15 mouse cellular contexts compared by ENCODE assay signal in genomic region chr10:89018926-89019325, GRCm38 (mm10).
A peak's percentile ranks its signal among the peaks of the same experiment; 100 is the strongest.
DNase-seq lines count a peak whose midpoint lies in the region; ATAC-seq and TF ChIP-seq lines count a peak whose summit lies in the region.
"Had no signal": no experiment of that assay in that cellular context is flagged by ENCODE, and none has a peak within 500 bp of the region (broad histone marks: within the 10 kb centered on the region; RNA-seq: fewer than 3 reads in every experiment).

No protein-coding gene starts in this region.

- no peak overlapping the region for H3K9ac ChIP-seq in hindbrain, postnatal 0 days (replicated peaks; ENCODE audit: low read length)
- no peak overlapping the region for H3K9ac ChIP-seq in intestine, postnatal 0 days (ENCODE audit: low read depth, low read length)
- H3K9ac ChIP-seq: embryonic facial prominence, embryonic 13.5 days; liver, embryonic 13.5 days; midbrain, embryonic 12.5 days had no signal

- no peaks in the 10 kb centered on the region for H3K4me1 ChIP-seq in hindbrain, embryonic 10.5 days (replicated peaks)
- no peaks in the 10 kb centered on the region for H3K4me1 ChIP-seq in hindbrain, postnatal 0 days (ENCODE audit: insufficient read depth, low read length)
- H3K4me1 ChIP-seq in intestine, postnatal 0 days (replicated peaks; ENCODE audit: control insufficient read depth, insufficient read depth, low read length), result no peaks in the 10 kb centered on the region
- H3K4me1 ChIP-seq: embryonic facial prominence, embryonic 13.5 days; liver, embryonic 13.5 days; midbrain, embryonic 12.5 days had no signal

- no peak for TF ChIP-seq CTCF in hindbrain, postnatal 0 days (IDR thresholded peaks at IDR 0.05; ENCODE audit: low read depth)
- TF ChIP-seq CTCF in brain, embryonic 14.5 days (IDR thresholded peaks at IDR 0.05; ENCODE audit: borderline replicate concordance, extremely low read depth, insufficient read depth, insufficient read length), result no peak
- TF ChIP-seq CTCF in intestine, postnatal 0 days (IDR thresholded peaks at IDR 0.05; ENCODE audit: low read depth), result no peak

- WGBS in hindbrain, embryonic 10.5 days, result 58% methylated on average over 5 of the region's 5 CpGs
- 37% methylated on average over 5 of the region's 5 CpGs for WGBS in hindbrain, postnatal 0 days
- WGBS in intestine, postnatal 0 days, result 67% methylated on average over 5 of the region's 5 CpGs

- TF ChIP-seq POLR2A in brain, embryonic 14.5 days (IDR thresholded peaks at IDR 0.05; ENCODE audit: borderline replicate concordance, extremely low read depth, insufficient read depth, insufficient read length, poor library complexity, severe bottlenecking), result no peak

- H3K27ac ChIP-seq in hindbrain, embryonic 10.5 days, result no peak overlapping the region
- no peak overlapping the region for H3K27ac ChIP-seq in hindbrain, postnatal 0 days
- H3K27ac ChIP-seq in intestine, postnatal 0 days (ENCODE audit: low read depth, low read length), result no peak overlapping the region
- H3K27ac ChIP-seq: embryonic facial prominence, embryonic 13.5 days; liver, embryonic 13.5 days; midbrain, embryonic 12.5 days had no signal

- H3K4me2 ChIP-seq in hindbrain, postnatal 0 days (ENCODE audit: low read depth, low read length), result no peak overlapping the region
- H3K4me2 ChIP-seq in intestine, postnatal 0 days (replicated peaks; ENCODE audit: low read depth), result no peak overlapping the region
- H3K4me2 ChIP-seq: embryonic facial prominence, embryonic 13.5 days; liver, embryonic 13.5 days; midbrain, embryonic 12.5 days had no signal

- H3K36me3 ChIP-seq in hindbrain, embryonic 10.5 days, result no peaks in the 10 kb centered on the region
- no peaks in the 10 kb centered on the region for H3K36me3 ChIP-seq in hindbrain, postnatal 0 days (ENCODE audit: insufficient read depth, low read length)
- no peaks in the 10 kb centered on the region for H3K36me3 ChIP-seq in intestine, postnatal 0 days (ENCODE audit: control insufficient read depth, insufficient read depth)
- H3K36me3 ChIP-seq: embryonic facial prominence, embryonic 13.5 days; liver, embryonic 13.5 days; midbrain, embryonic 12.5 days had no signal

- intact Hi-C loops in left cerebral cortex, postnatal 14 days (cut with DNase I), result no loop called here

- no peak overlapping the region for H3K4me3 ChIP-seq in hindbrain, embryonic 10.5 days
- H3K4me3 ChIP-seq in hindbrain, postnatal 0 days (ENCODE audit: low read length), result no peak overlapping the region
- H3K4me3 ChIP-seq in intestine, postnatal 0 days (ENCODE audit: low read depth, low read length), result no peak overlapping the region
- H3K4me3 ChIP-seq: embryonic facial prominence, embryonic 13.5 days; liver, embryonic 13.5 days; midbrain, embryonic 12.5 days had no signal

- no peaks in the 10 kb centered on the region for H3K9me3 ChIP-seq in hindbrain, embryonic 10.5 days
- H3K9me3 ChIP-seq in hindbrain, postnatal 0 days (ENCODE audit: low read length), result no peaks in the 10 kb centered on the region
- H3K9me3 ChIP-seq in intestine, postnatal 0 days (ENCODE audit: control insufficient read depth), result no peaks in the 10 kb centered on the region
- H3K9me3 ChIP-seq: embryonic facial prominence, embryonic 13.5 days; liver, embryonic 13.5 days; midbrain, embryonic 12.5 days had no signal

- H3K27me3 ChIP-seq in hindbrain, embryonic 10.5 days (ENCODE audit: insufficient read depth, poor library complexity, severe bottlenecking), result no peaks in the 10 kb centered on the region
- no peaks in the 10 kb centered on the region for H3K27me3 ChIP-seq in hindbrain, postnatal 0 days (ENCODE audit: insufficient read depth, low read length)
- no peaks in the 10 kb centered on the region for H3K27me3 ChIP-seq in intestine, postnatal 0 days (replicated peaks; ENCODE audit: control insufficient read depth, insufficient read depth, low read length)
- H3K27me3 ChIP-seq: embryonic facial prominence, embryonic 13.5 days; liver, embryonic 13.5 days; midbrain, embryonic 12.5 days had no signal

- DNase-seq in hindbrain, embryonic 10.5 days (ENCODE audit: low spot score), result peak; percentile 3
- DNase-seq in hindbrain, postnatal 0 days (ENCODE audit: low spot score), result no peak
- DNase-seq in brain, embryonic 14.5 days (ENCODE audit: low read depth), result peak; percentile 75
- DNase-seq in layer of hippocampus, adult 18-20 months (ENCODE audit: low spot score in 2 of 2), result peak; percentile 13 to 21
- peak; percentile 13 to 20 for DNase-seq in left cerebral cortex, postnatal 14 days (ENCODE audit: low spot score in 2 of 2)
- DNase-seq in liver, result no peak
- no peak for DNase-seq in c-Kit-positive CD71-positive TER-119-positive erythroid progenitor cells, embryonic 14.5 days (ENCODE audit: low spot score)
- DNase-seq: adrenal gland, adult 8-10 months; cerebellum, postnatal 25 days; heart, adult 18-20 months; liver, embryonic 13.5 days; thymus, adult 2 months had no signal

- ATAC-seq in hindbrain, postnatal 0 days, result no peak
- no peak for ATAC-seq in intestine, postnatal 0 days

Comparison
In these comparisons a context has a peak if more than half of its experiments do, and no peak if none do; other contexts are left out.
1. DNase-seq: peak in hindbrain, embryonic 10.5 days (single experiment), brain, embryonic 14.5 days (single experiment), layer of hippocampus, adult 18-20 months (2 of 2) and left cerebral cortex, postnatal 14 days (2 of 2); none in hindbrain, postnatal 0 days (single experiment), liver (single experiment) and c-Kit-positive CD71-positive TER-119-positive erythroid progenitor cells, embryonic 14.5 days (single experiment).